Comparison of ENCODE assay signal across 17 mouse cellular contexts in genomic region chr3:132814791-132815496, GRCm38 (mm10).
DNase-seq lines count a peak whose midpoint lies in the region; ATAC-seq and TF ChIP-seq lines count a peak whose summit lies in the region.
"Had no signal": no experiment of that assay in that cellular context is flagged by ENCODE, and none has a peak within 500 bp of the region (broad histone marks: within the 10 kb centered on the region; RNA-seq: fewer than 3 reads in every experiment).

No protein-coding gene starts in this region.

- H3K27ac ChIP-seq in kidney, embryonic 15.5 days: no peak overlapping the region
- peak overlapping the region; percentile 61 for H3K27ac ChIP-seq in MEL (ENCODE audit: control insufficient read depth, low read depth, low read length)
- H3K27ac ChIP-seq in liver, embryonic 13.5 days: peak overlapping the region; percentile 44; the same call in 1 of the 2 replicates
- H3K27ac ChIP-seq in hindbrain, postnatal 0 days: no peak overlapping the region
- H3K27ac ChIP-seq: forebrain, embryonic 12.5 days; heart, adult 2 months; macrophage; neural tube, embryonic 13.5 days had no signal

- TF ChIP-seq POLR2A in MEL (IDR thresholded peaks at IDR 0.05; ENCODE audit: control insufficient read depth in 1 of 2, insufficient read depth in 1 of 2, low read depth in 1 of 2, low read length in 2 of 2, poor library complexity in 1 of 2): no peak

- peak; percentile 49 for DNase-seq in kidney, adult 9 months
- peak; percentile 74 for DNase-seq in MEL (ENCODE audit: low read depth, low spot score)
- DNase-seq in liver, embryonic 13.5 days: no peak
- DNase-seq in lung, postnatal 36 days: peak; percentile 56
- DNase-seq in spleen, postnatal 14 days (ENCODE audit: low spot score in 2 of 2): no peak
- DNase-seq in heart, postnatal 36 days: no peak
- no peak for DNase-seq in hindbrain, postnatal 0 days (ENCODE audit: low spot score)
- DNase-seq: B cell, adult 2 months; heart, adult 2 months; heart, postnatal 14 days; layer of hippocampus, adult 9-11 months; retina, postnatal 1 day; spleen, adult 18-20 months had no signal

- 0 out of 2 replicates have a peak, but pooled peaks cover 3% of the 10 kb centered on the region for H3K4me1 ChIP-seq in kidney, embryonic 15.5 days
- H3K4me1 ChIP-seq in MEL (ENCODE audit: control insufficient read depth in 1 of 2, insufficient read depth in 2 of 2, low read length in 2 of 2): peaks cover 29 to 37% of the 10 kb centered on the region in 2 experiments
- peaks cover 54% of the 10 kb centered on the region for H3K4me1 ChIP-seq in liver, embryonic 13.5 days (replicated peaks)
- no peaks in the 10 kb centered on the region for H3K4me1 ChIP-seq in hindbrain, postnatal 0 days (ENCODE audit: insufficient read depth, low read length)
- H3K4me1 ChIP-seq: forebrain, embryonic 12.5 days; neural tube, embryonic 13.5 days had no signal

- intact Hi-C loops in heart, postnatal 36 days (cut with DNase I): no loop called here

- H3K4me2 ChIP-seq in kidney, embryonic 15.5 days: no peak overlapping the region
- no peak overlapping the region for H3K4me2 ChIP-seq in liver, embryonic 13.5 days
- no peak overlapping the region for H3K4me2 ChIP-seq in hindbrain, postnatal 0 days (ENCODE audit: low read depth, low read length)
- H3K4me2 ChIP-seq: forebrain, embryonic 12.5 days; neural tube, embryonic 13.5 days had no signal

- no peaks in the 10 kb centered on the region for H3K27me3 ChIP-seq in kidney, embryonic 15.5 days
- H3K27me3 ChIP-seq in MEL (ENCODE audit: control insufficient read depth in 1 of 2, insufficient read depth in 2 of 2, low read length in 2 of 2): no peaks in the 10 kb centered on the region
- H3K27me3 ChIP-seq in liver, embryonic 13.5 days: no peaks in the 10 kb centered on the region
- H3K27me3 ChIP-seq in hindbrain, postnatal 0 days (ENCODE audit: insufficient read depth, low read length): no peaks in the 10 kb centered on the region
- H3K27me3 ChIP-seq: forebrain, embryonic 12.5 days; neural tube, embryonic 13.5 days had no signal

- H3K36me3 ChIP-seq in kidney, embryonic 15.5 days: 0 out of 2 replicates have a peak, but pooled peaks cover 3% of the 10 kb centered on the region
- peaks cover 0 to 36% of the 10 kb centered on the region in 2 experiments; a peak in 2 of 4 replicates for H3K36me3 ChIP-seq in MEL (ENCODE audit: control insufficient read depth in 1 of 2, insufficient read depth in 2 of 2, low read length in 2 of 2)
- H3K36me3 ChIP-seq in liver, embryonic 13.5 days: no peaks in the 10 kb centered on the region
- H3K36me3 ChIP-seq in hindbrain, postnatal 0 days (ENCODE audit: insufficient read depth, low read length): no peaks in the 10 kb centered on the region
- H3K36me3 ChIP-seq: forebrain, embryonic 12.5 days had no signal

- no peaks in the 10 kb centered on the region for H3K9me3 ChIP-seq in kidney, embryonic 15.5 days (replicated peaks)
- H3K9me3 ChIP-seq in MEL (replicated peaks; ENCODE audit: insufficient read depth, low read length): no peaks in the 10 kb centered on the region
- no peaks in the 10 kb centered on the region for H3K9me3 ChIP-seq in liver, embryonic 13.5 days (replicated peaks)
- H3K9me3 ChIP-seq in hindbrain, postnatal 0 days (ENCODE audit: low read length): no peaks in the 10 kb centered on the region
- H3K9me3 ChIP-seq: forebrain, embryonic 12.5 days; neural tube, embryonic 13.5 days had no signal

- no peaks in the 10 kb centered on the region for H3K79me2 ChIP-seq in MEL (ENCODE audit: control insufficient read depth, insufficient read depth, low read length, poor library complexity)

- TF ChIP-seq CTCF in MEL (IDR thresholded peaks at IDR 0.05 in 2 of 3, conservative IDR thresholded peaks at IDR 0.05 in 1 of 3; ENCODE audit: control insufficient read depth in 1 of 3, insufficient read depth in 1 of 3, low read depth in 2 of 3, low read length in 3 of 3, poor library complexity in 1 of 3, severe bottlenecking in 1 of 3): no peak
- no peak for TF ChIP-seq CTCF in hindbrain, postnatal 0 days (IDR thresholded peaks at IDR 0.05; ENCODE audit: low read depth)

- TF ChIP-seq RAD21 in MEL (IDR thresholded peaks at IDR 0.05; ENCODE audit: low read depth, low read length): no peak

- ATAC-seq in kidney, embryonic 15.5 days (replicated peaks; ENCODE audit: low FRiP score): no peak
- ATAC-seq in liver, embryonic 13.5 days (ENCODE audit: low read depth): peak; percentile 73
- no peak for ATAC-seq in hindbrain, postnatal 0 days

- H3K4me3 ChIP-seq in kidney, embryonic 15.5 days (replicated peaks): no peak overlapping the region
- no peak overlapping the region for H3K4me3 ChIP-seq in MEL (ENCODE audit: control insufficient read depth in 1 of 2, insufficient read depth in 1 of 2, low read depth in 2 of 2, low read length in 2 of 2)
- no peak overlapping the region for H3K4me3 ChIP-seq in liver, embryonic 13.5 days (replicated peaks)
- H3K4me3 ChIP-seq in hindbrain, postnatal 0 days (ENCODE audit: low read length): no peak overlapping the region
- H3K4me3 ChIP-seq: forebrain, embryonic 12.5 days; heart, adult 2 months; neural tube, embryonic 13.5 days had no signal

- no peak overlapping the region for H3K9ac ChIP-seq in kidney, embryonic 15.5 days
- H3K9ac ChIP-seq in MEL (ENCODE audit: control insufficient read depth, low read depth, low read length, poor library complexity, severe bottlenecking): peak overlapping the region; percentile 29; the same call in 1 of the 2 replicates
- H3K9ac ChIP-seq in liver, embryonic 13.5 days: no peak overlapping the region
- H3K9ac ChIP-seq in hindbrain, postnatal 0 days (replicated peaks; ENCODE audit: low read length): no peak overlapping the region
- H3K9ac ChIP-seq: forebrain, embryonic 12.5 days; neural tube, embryonic 13.5 days had no signal

- 86% methylated on average over 10 of the region's 10 CpGs for WGBS in kidney, embryonic 15.5 days
- WGBS in liver, embryonic 13.5 days (ENCODE audit: insufficient replicate concordance): 59% methylated on average over 10 of the region's 10 CpGs
- 91% methylated on average over 10 of the region's 10 CpGs for WGBS in hindbrain, postnatal 0 days

- peak; percentile 75 to 93 for TF ChIP-seq EP300 in MEL (IDR thresholded peaks at IDR 0.05; ENCODE audit: low read depth in 1 of 2, low read length in 2 of 2)

TF ChIP-seq in MEL, 35 proteins besides CTCF, POLR2A, EP300 and RAD21 (continues in another document):
- TF ChIP-seq TBP (IDR thresholded peaks at IDR 0.05; ENCODE audit: low read depth, low read length) (no peak), JUND (IDR thresholded peaks at IDR 0.05; ENCODE audit: low read depth, low read length) (no peak), TCF12 (IDR thresholded peaks at IDR 0.05; ENCODE audit: low read depth, low read length) (peak; percentile 91), HCFC1 (IDR thresholded peaks at IDR 0.05; ENCODE audit: low read depth, low read length) (0 out of 2 replicates have a peak, but pooled peaks have one; percentile 34), POLR2AphosphoS5 (IDR thresholded peaks at IDR 0.05; ENCODE audit: borderline replicate concordance, low read depth, low read length) (no peak), MXI1 (IDR thresholded peaks at IDR 0.05; ENCODE audit: low read depth, low read length) (peak; percentile 87), MYB (IDR thresholded peaks at IDR 0.05; ENCODE audit: low read depth, low read length) (peak; percentile 72), USF2 (IDR thresholded peaks at IDR 0.05; ENCODE audit: borderline replicate concordance in 1 of 2, insufficient read depth in 1 of 2, low read depth in 1 of 2, low read length in 2 of 2) (peak in 1 of 2 experiments; percentile 51; a peak in 1 of 4 replicates), GATA1 (IDR thresholded peaks at IDR 0.05; ENCODE audit: low read depth, low read length) (peak; percentile 93), MYC (IDR thresholded peaks at IDR 0.05; ENCODE audit: low read depth, low read length) (peak; percentile 90), ETS1 (IDR thresholded peaks at IDR 0.05; ENCODE audit: low read depth, low read length) (peak; percentile 94), ZNF384 (IDR thresholded peaks at IDR 0.05; ENCODE audit: low read depth, low read length) (no peak), MAX (IDR thresholded peaks at IDR 0.05; ENCODE audit: low read length) (peak; percentile 95), ELF1 (IDR thresholded peaks at IDR 0.05; ENCODE audit: low read depth, low read length) (no peak), NELFE (IDR thresholded peaks at IDR 0.05; ENCODE audit: low read depth, low read length) (no peak), SMC3 (IDR thresholded peaks at IDR 0.05; ENCODE audit: low read depth, low read length) (no peak), TAL1 (IDR thresholded peaks at IDR 0.05; ENCODE audit: low read length) (peak; percentile 54), UBTF (IDR thresholded peaks at IDR 0.05; ENCODE audit: borderline replicate concordance, insufficient read depth, low read depth, low read length) (no peak), POLR2AphosphoS2 (IDR thresholded peaks at IDR 0.05; ENCODE audit: low read length) (no peak), BHLHE40 (IDR thresholded peaks at IDR 0.05; ENCODE audit: borderline replicate concordance, low read depth, low read length) (no peak), ZKSCAN1 (IDR thresholded peaks at IDR 0.05; ENCODE audit: low read depth, low read length) (no peak), MAFK (IDR thresholded peaks at IDR 0.05; ENCODE audit: borderline replicate concordance, low read depth, low read length) (no peak), E2F4 (IDR thresholded peaks at IDR 0.05; ENCODE audit: borderline replicate concordance, low read depth, low read length) (no peak), CHD2 (IDR thresholded peaks at IDR 0.05; ENCODE audit: low read length) (no peak), SIN3A (IDR thresholded peaks at IDR 0.05; ENCODE audit: low read length) (peak; percentile 79), NRF1 (IDR thresholded peaks at IDR 0.05; ENCODE audit: insufficient read depth, low read depth, low read length, poor library complexity, severe bottlenecking) (no peak), CHD1 (IDR thresholded peaks at IDR 0.05; ENCODE audit: low read depth, low read length) (no peak), MEF2A (IDR thresholded peaks at IDR 0.05; ENCODE audit: extremely low read depth, insufficient replicate concordance, low read depth, low read length, poor library complexity, severe bottlenecking) (no peak), MAZ (IDR thresholded peaks at IDR 0.05; ENCODE audit: low read depth, low read length) (no peak), USF1 (IDR thresholded peaks at IDR 0.05; ENCODE audit: low read depth, low read length) (peak; percentile 90), ZMIZ1 (IDR thresholded peaks at IDR 0.05; ENCODE audit: low read depth, low read length) (no peak), RCOR1 (IDR thresholded peaks at IDR 0.05; ENCODE audit: low read depth, low read length) (peak; percentile 54), GABPA (IDR thresholded peaks at IDR 0.05; ENCODE audit: low read depth, low read length) (no peak), KAT2A (conservative IDR thresholded peaks at IDR 0.05; ENCODE audit: low read depth, low read length) (no peak)

Comparison
In these comparisons a context has a peak if more than half of its experiments do, and no peak if none do; other contexts are left out.
1. DNase-seq: peak in kidney, adult 9 months (single experiment), MEL (single experiment) and lung, postnatal 36 days (single experiment); none in liver, embryonic 13.5 days (single experiment), spleen, postnatal 14 days (0 of 2), heart, postnatal 36 days (0 of 2) and hindbrain, postnatal 0 days (single experiment).
2. H3K27ac ChIP-seq: peak in MEL (single experiment) and liver, embryonic 13.5 days (single experiment); none in kidney, embryonic 15.5 days (single experiment) and hindbrain, postnatal 0 days (single experiment).